Mouse (Mus musculus) midbrain, embryonic 11.5 days (tissue): ENCODE data around the gene Slc43a3. TPM values are rescaled to one million over a fixed set of nuclear protein-coding genes. Genes with fewer than 3 reads are reported as not detected.
A peak's percentile ranks its signal among the peaks of the same experiment; 100 is the strongest.

Source experiments
- ATAC-seq: fragments of 200-750 bp; cut with Nextera tagmentation; 2 replicates; pipeline ENCODE4 v1.8.0; 2017; ENCODE audit warnings: moderate TSS enrichment, moderate library complexity; ENCODE audit not compliant: low FRiP score
- DNase-seq: peaks from one replicate; pipeline ENCODE4 v3.0.0; 2015; ENCODE audit warnings: low spot score; ENCODE audit errors: missing footprints
- H3K27ac ChIP-seq: fragments of 300-500 bp; sonication (generic); 2 replicates; pipeline ENCODE4 v1.5.1; 2014; ENCODE audit warnings: low read depth, low read length
- H3K27me3 ChIP-seq: fragments of 300-500 bp; sonication (generic); 2 replicates; pipeline ENCODE4 v1.6.1; 2014; ENCODE audit warnings: mild to moderate bottlenecking, low read length, moderate library complexity, mixed read lengths; ENCODE audit not compliant: control insufficient read depth, insufficient read depth
- H3K36me3 ChIP-seq: fragments of 300-500 bp; sonication (generic); 2 replicates; pipeline ENCODE4 v1.6.1; 2014; ENCODE audit warnings: mild to moderate bottlenecking, low read length, moderate library complexity, mixed read lengths; ENCODE audit not compliant: control insufficient read depth, insufficient read depth
- H3K4me1 ChIP-seq: fragments of 300-500 bp; sonication (generic); 2 replicates; pipeline ENCODE4 v1.6.1; 2014; ENCODE audit warnings: low read length; ENCODE audit not compliant: control insufficient read depth, insufficient read depth
- H3K4me2 ChIP-seq: fragments of 300-500 bp; sonication (generic); 2 replicates; pipeline ENCODE4 v1.6.1; 2014; ENCODE audit warnings: mild to moderate bottlenecking, moderate library complexity
- H3K4me3 ChIP-seq: fragments of 300-500 bp; sonication (generic); 2 replicates; pipeline ENCODE4 v1.5.1; 2014; ENCODE audit warnings: low read depth, low read length
- H3K9ac ChIP-seq: fragments of 300-500 bp; sonication (generic); 2 replicates; pipeline ENCODE4 v1.6.1; 2014; ENCODE audit warnings: low read length
- H3K9me3 ChIP-seq: fragments of 300-500 bp; sonication (generic); 2 replicates; pipeline ENCODE4 v1.6.1; 2016; ENCODE audit warnings: low read length; ENCODE audit not compliant: control insufficient read depth
- WGBS: fragments of 180-500 bp; shearing (Covaris S2); extraction: QIAGEN DNeasy Blood & Tissue Kit; methylation state at CpG from one replicate; pipeline ENCODE4 v1.1.7; 2014; 5-methylcytosine and 5-hydroxymethylcytosine counted together
- polyA plus RNA-seq: library from polyadenylated mRNA; unstranded; fragments of >200 nt; fragmentation: Nextera tagmentation; extraction: Ambion mirVana; gene quantifications from 2 replicates; pipeline ENCODE4 v1.2.1, GENCODE M21; 2014

Gene Slc43a3
- polyA plus RNA-seq, 1 experiment from 2014 or later: 17.6 TPM

DNA sequence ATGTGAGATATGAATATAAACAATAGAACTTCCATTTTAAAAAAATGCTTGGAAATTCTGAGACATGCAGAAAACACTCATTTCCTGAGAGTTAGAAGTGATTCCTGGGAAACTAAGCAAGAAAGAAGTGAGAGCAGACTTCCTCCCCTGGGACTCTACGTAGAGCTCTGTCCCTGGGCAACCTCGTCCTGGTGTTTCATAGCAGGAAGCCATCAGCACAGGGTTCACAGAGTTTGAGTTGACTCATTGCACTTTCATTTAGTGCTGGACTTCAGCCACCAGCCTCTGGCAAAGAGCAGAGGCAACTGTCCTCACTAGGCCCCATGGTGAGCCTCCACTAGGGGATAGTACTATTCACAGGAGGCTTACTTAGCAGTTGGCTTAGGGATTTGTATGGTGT, 24.9 kb downstream of the Slc43a3 start:
- Histone ChIP-seq H3K4me1 (peaks cover 7% of the 10 kb centered on the region; the same call in 1 of the 2 replicates), H3K27me3 (no peaks in the 10 kb centered on the region), H3K36me3 (no peaks in the 10 kb centered on the region), H3K27ac (no peak overlapping the region), H3K4me2 (no peak overlapping the region), H3K9me3 (no peaks in the 10 kb centered on the region), H3K9ac (no peak overlapping the region), H3K4me3 (no peak overlapping the region)
- 84% methylated on average over 2 of the region's 2 CpGs for WGBS
- no peak for DNase-seq
- no peak for ATAC-seq

DNA sequence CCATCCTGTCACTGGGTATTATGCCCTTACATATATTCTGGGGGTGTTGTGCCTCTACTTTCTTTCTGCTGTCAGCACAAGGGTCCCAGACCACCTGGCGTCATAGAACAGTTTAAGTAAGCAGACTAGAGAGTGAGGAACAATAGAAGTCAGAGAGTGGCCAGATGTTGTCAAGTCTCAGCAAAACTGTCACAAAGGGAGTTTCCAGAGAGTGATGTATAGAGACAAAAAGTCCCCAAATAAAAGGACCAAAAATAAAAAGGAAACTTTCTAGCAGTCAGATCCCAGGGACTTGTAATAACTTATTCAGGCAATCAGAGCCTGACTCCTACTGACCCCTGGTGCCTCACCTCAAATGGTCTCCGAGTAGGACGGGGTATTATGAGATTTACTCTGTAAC, 25.5 kb downstream of the Slc43a3 start:
- 44% methylated on average over 3 of the region's 3 CpGs for WGBS
- H3K36me3 ChIP-seq: no peaks in the 10 kb centered on the region
- no peak overlapping the region for H3K4me2 ChIP-seq
- H3K4me1 ChIP-seq: peaks cover 7% of the 10 kb centered on the region; the same call in 1 of the 2 replicates
- no peak overlapping the region for H3K4me3 ChIP-seq
- H3K27me3 ChIP-seq: no peaks in the 10 kb centered on the region
- no peak overlapping the region for H3K9ac ChIP-seq
- DNase-seq: no peak
- H3K27ac ChIP-seq: no peak overlapping the region
- H3K9me3 ChIP-seq: no peaks in the 10 kb centered on the region
- no peak for ATAC-seq

DNA sequence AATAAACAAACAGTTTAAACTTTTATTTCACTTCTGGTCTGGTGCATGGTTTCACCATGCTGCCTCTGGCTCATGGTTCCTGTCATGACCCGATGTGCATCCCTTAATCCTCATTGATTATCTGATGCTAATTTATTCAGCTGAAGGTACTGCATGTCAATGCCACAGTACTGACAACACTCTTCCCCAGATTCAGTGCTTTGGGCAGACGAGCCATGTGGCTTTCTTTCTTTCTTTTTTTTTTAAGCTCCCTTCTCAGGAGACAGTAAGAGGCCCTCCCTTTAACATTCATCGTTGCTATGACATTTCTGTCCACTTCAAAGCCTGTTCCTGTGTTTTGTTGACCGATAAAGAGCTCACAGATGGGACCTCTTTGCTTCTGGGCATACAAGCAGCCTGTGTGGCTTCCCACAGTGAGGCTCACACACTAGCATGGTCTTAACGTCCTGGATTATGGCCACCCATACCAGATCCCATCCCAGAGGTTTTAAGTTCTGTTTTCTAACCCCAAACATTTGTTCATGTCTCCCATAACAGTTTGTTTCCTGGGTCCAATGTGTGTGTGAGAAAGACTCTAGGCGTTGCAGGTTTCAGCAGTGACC, 26.6 kb downstream of the Slc43a3 start:
- Histone ChIP-seq H3K4me3 (no peak overlapping the region), H3K27me3 (no peaks in the 10 kb centered on the region), H3K9me3 (no peaks in the 10 kb centered on the region), H3K4me1 (peaks cover 7% of the 10 kb centered on the region; the same call in 1 of the 2 replicates), H3K27ac (no peak overlapping the region; the same call in 1 of the 2 replicates), H3K4me2 (no peak overlapping the region), H3K9ac (no peak overlapping the region), H3K36me3 (no peaks in the 10 kb centered on the region)
- DNase-seq: peak; percentile 87
- WGBS: 21% methylated on average over 6 of the region's 6 CpGs
- ATAC-seq: peak; percentile 77

DNA sequence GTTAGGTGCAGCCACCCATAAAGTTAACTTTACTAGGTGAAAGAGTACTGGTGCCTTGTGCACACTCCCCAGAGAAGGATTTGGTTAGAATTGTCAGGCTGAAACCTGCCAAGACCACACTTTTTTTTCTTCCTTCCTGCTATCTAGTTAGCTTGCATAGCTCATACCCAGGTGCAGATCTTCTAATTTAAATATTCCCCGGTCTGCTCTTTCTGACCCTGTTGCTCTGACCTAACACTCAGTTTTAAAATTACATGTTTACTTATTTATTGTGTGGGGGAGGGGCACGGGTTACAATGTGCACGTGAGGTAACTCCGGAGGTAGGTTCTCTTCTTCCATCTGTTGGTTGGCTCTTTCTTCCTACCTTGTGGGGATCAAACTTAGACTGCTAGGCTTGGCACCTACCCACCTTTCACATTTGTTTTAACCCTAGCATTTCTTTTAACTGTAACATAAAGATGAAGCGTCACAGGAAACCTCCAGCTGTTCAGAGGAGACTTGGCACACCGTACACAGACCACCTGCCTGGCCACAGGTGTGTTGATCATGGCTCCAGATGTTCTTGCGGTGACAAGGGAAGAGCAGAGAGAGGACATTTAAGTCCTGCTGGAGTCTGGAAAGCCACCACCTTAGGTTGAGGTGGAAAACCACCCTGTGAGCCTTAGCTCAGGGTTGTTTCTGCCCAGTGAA, 27.9 kb downstream of the Slc43a3 start:
- 90% methylated on average over 7 of the region's 7 CpGs for WGBS
- H3K4me1 ChIP-seq: peaks cover 7% of the 10 kb centered on the region; the same call in 1 of the 2 replicates
- no peak overlapping the region for H3K4me3 ChIP-seq
- no peaks in the 10 kb centered on the region for H3K36me3 ChIP-seq
- H3K27me3 ChIP-seq: no peaks in the 10 kb centered on the region
- no peak overlapping the region for H3K9ac ChIP-seq
- ATAC-seq (no peak), DNase-seq (no peak)
- no peaks in the 10 kb centered on the region for H3K9me3 ChIP-seq
- H3K27ac ChIP-seq: no peak overlapping the region
- no peak overlapping the region for H3K4me2 ChIP-seq

DNA sequence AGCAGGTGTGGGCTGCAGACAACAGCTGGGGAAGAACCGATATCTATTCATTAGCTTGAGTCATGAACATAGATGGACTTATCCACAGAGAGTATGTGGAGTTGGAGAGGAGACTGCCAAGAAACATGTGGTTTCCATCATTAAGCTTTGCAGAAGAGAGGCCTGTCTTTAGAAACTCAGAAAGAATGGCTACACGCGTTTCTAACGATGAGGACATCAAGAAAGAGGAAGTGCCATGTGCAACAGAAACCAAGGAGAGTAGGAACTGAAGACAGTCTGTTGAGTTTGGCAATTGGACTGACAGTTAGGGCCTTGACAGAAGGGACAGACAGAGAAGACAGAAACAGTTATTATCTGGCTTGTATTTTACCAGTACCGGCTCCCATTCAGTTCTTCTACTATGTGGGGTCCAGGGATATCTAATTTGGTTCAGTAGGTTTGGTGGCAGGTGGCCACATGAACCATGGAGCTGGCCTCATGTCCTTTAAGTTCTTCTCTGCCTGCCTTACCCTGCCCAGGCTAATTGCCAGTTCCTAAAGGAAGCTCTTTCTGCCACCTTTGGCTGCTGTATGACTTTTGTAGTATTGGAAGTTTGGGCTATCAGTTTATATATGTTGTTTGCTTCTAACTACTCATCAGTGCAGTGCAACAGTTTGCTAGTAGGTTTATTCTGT, 31.1 kb downstream of the Slc43a3 start:
- Histone ChIP-seq H3K4me1 (peaks cover 7% of the 10 kb centered on the region; the same call in 1 of the 2 replicates), H3K9ac (no peak overlapping the region), H3K4me3 (no peak overlapping the region), H3K9me3 (no peaks in the 10 kb centered on the region), H3K27ac (no peak overlapping the region), H3K27me3 (no peaks in the 10 kb centered on the region), H3K4me2 (no peak overlapping the region), H3K36me3 (no peaks in the 10 kb centered on the region)
- DNase-seq (no peak), ATAC-seq (no peak)
- WGBS: 90% methylated on average over 5 of the region's 5 CpGs

- no peaks in the 10 kb centered on the region for H3K9me3 ChIP-seq
- H3K4me3 ChIP-seq: no peak overlapping the region
- ATAC-seq (no peak), DNase-seq (no peak)
- no peaks in the 10 kb centered on the region for H3K4me1 ChIP-seq
- H3K4me2 ChIP-seq: no peak overlapping the region
- no peaks in the 10 kb centered on the region for H3K27me3 ChIP-seq
- no peaks in the 10 kb centered on the region for H3K36me3 ChIP-seq
- no peak overlapping the region for H3K27ac ChIP-seq
- WGBS: 95% methylated on average over 2 of the region's 2 CpGs
- H3K9ac ChIP-seq: no peak overlapping the region
Measured at GRCm38 (mm10) chr2:84975580-84975979, 39.2 kb downstream of the Slc43a3 start.

GRCm38 (mm10) chr2:84980188-84980587, 43.8 kb downstream of the Slc43a3 start, which contains the start of gene Prg2:
Gene Prg2, plus strand, starts transcription at chr2:84980461.
- Histone ChIP-seq H3K27ac (no peak within 1 kb of the TSS), H3K36me3 (no peaks in the 10 kb centered on the region), H3K4me1 (no peaks in the 10 kb centered on the region), H3K4me3 (no peak within 1 kb of the TSS), H3K4me2 (no peak within 1 kb of the TSS), H3K9ac (no peak within 1 kb of the TSS), H3K27me3 (no peaks in the 10 kb centered on the region), H3K9me3 (no peaks in the 10 kb centered on the region)
- DNase-seq (no peak), ATAC-seq (no peak)
- WGBS: 21% methylated on average over 1 of the region's 1 CpGs

DNA sequence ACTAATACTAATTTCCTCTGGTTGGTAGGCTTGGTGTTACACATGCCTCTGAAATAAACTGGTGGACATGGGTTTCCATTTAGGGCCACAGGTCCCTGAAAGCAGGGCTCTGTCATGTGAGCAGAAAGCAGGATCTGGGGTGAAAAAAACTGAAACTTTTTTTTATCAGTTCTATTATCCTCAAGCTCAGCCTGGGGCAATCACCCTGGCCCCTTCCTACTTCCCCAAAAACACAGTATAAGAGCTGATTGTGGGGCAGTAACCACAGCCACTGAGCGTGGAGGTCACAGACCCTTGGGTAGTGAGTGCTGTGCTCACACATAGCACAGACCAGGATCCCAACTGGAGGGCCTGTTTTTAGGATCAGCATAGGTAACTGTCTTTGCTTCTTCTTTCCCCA, 51.6 kb downstream of the Slc43a3 start, which contains the start of gene Prg3:
Gene Prg3 (plus strand): TSS at position 286 of the 400 bp plus-strand sequence.
- H3K4me2 ChIP-seq: no peak within 1 kb of the TSS
- no peak within 1 kb of the TSS for H3K4me3 ChIP-seq
- H3K9ac ChIP-seq: no peak within 1 kb of the TSS
- H3K27me3 ChIP-seq: no peaks in the 10 kb centered on the region
- no peaks in the 10 kb centered on the region for H3K36me3 ChIP-seq
- no peaks in the 10 kb centered on the region for H3K4me1 ChIP-seq
- 71% methylated on average over 1 of the region's 1 CpGs for WGBS
- ATAC-seq (no peak), DNase-seq (no peak)
- no peaks in the 10 kb centered on the region for H3K9me3 ChIP-seq
- no peak within 1 kb of the TSS for H3K27ac ChIP-seq

DNA sequence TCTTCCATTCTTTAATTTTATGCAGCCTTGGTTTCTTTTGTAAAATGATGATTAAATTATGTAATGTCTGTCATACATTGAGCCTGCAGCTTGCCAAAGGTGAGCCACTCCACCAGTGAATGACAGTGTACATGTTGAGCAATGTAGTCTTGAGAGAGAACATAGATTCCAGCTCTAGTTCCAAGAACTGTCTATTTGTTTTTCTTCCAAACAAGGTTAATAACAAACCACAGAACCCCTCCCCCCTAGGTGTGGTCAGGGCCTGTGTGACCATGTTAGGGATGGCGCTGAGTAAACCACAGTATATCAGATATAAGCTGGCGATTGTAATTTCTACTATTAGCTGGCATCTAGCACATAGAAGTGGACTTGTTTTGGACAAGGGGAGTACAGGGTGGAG, 60.0 kb downstream of the Slc43a3 start:
- H3K9me3 ChIP-seq: no peaks in the 10 kb centered on the region
- H3K27me3 ChIP-seq: no peaks in the 10 kb centered on the region
- H3K4me2 ChIP-seq: no peak overlapping the region
- ATAC-seq (no peak), DNase-seq (no peak)
- no peak overlapping the region for H3K27ac ChIP-seq
- 94% methylated on average over 2 of the region's 2 CpGs for WGBS
- no peaks in the 10 kb centered on the region for H3K4me1 ChIP-seq
- no peak overlapping the region for H3K4me3 ChIP-seq
- no peaks in the 10 kb centered on the region for H3K36me3 ChIP-seq
- H3K9ac ChIP-seq: no peak overlapping the region
